Mouse (Mus musculus) erythroblast, embryonic 14.5 days (primary cell): ENCODE measurements around the gene Actr10.

Source experiments
- GATA1 ChIP-seq: IDR thresholded peaks from 2 replicates; pipeline ENCODE4 v1.6.1; 2012; ENCODE audit warnings: low read length, inconsistent platforms, mixed read lengths
- TAL1 ChIP-seq: IDR thresholded peaks from 3 replicates; pipeline ENCODE4 v1.6.1; 2012; ENCODE audit warnings: low read length, inconsistent platforms, mixed read lengths

GRCm38 (mm10) chr12:70896068-70896467, 41.6 kb upstream of the Actr10 start:
- TF ChIP-seq GATA1 (no peak), TAL1 (no peak)
